Mouse (Mus musculus) kidney, embryonic 15.5 days (tissue): ENCODE results near the gene 4930469K13Rik. TPM values are rescaled to one million over a fixed set of nuclear protein-coding genes. Genes with fewer than 3 reads are reported as not detected.

Experiments used
- ATAC-seq: fragments of 200-750 bp; cut with Nextera tagmentation; replicated peaks from 2 replicates; pipeline ENCODE4 v1.8.0; 2017; ENCODE audit warnings: moderate TSS enrichment; ENCODE audit not compliant: low FRiP score
- H3K27ac ChIP-seq: fragments of 300-500 bp; sonication (generic); 2 replicates; pipeline ENCODE4 v1.5.1; 2015; ENCODE audit warnings: mild to moderate bottlenecking, inconsistent platforms
- H3K27me3 ChIP-seq: fragments of 300-500 bp; sonication (generic); 2 replicates; pipeline ENCODE4 v1.6.1; 2015; ENCODE audit warnings: inconsistent platforms
- H3K36me3 ChIP-seq: fragments of 300-500 bp; sonication (generic); 2 replicates; pipeline ENCODE4 v1.6.1; 2015; ENCODE audit warnings: inconsistent platforms
- H3K4me1 ChIP-seq: fragments of 300-500 bp; sonication (generic); 2 replicates; pipeline ENCODE4 v1.6.1; 2015; ENCODE audit warnings: inconsistent platforms
- H3K4me2 ChIP-seq: fragments of 300-500 bp; sonication (generic); 2 replicates; pipeline ENCODE4 v1.6.1; 2015; ENCODE audit warnings: moderate library complexity, mild to moderate bottlenecking, inconsistent platforms
- H3K4me3 ChIP-seq: fragments of 300-500 bp; sonication (generic); replicated peaks from 2 replicates; pipeline ENCODE4 v1.5.1; 2015; ENCODE audit warnings: mild to moderate bottlenecking, inconsistent platforms
- H3K9ac ChIP-seq: fragments of 300-500 bp; sonication (generic); 2 replicates; pipeline ENCODE4 v1.6.1; 2015; ENCODE audit warnings: mild to moderate bottlenecking, inconsistent platforms
- H3K9me3 ChIP-seq: fragments of 300-500 bp; sonication (generic); replicated peaks from 2 replicates; pipeline ENCODE4 v1.6.1; 2016; ENCODE audit warnings: inconsistent platforms
- WGBS: fragments of 180-500 bp; shearing (Covaris S2); methylation state at CpG from one replicate; pipeline ENCODE4 v1.1.7; 2015; ENCODE audit warnings: mixed read lengths; 5-methylcytosine and 5-hydroxymethylcytosine counted together
- polyA plus RNA-seq: library from polyadenylated mRNA; unstranded; fragments of >200 nt; fragmentation: Nextera tagmentation; extraction: Ambion mirVana; gene quantifications from 2 replicates; pipeline ENCODE4 v1.2.1, GENCODE M21; 2015

The 4930469K13Rik gene
- polyA plus RNA-seq, 1 experiment from 2014 or later, result 0.48 TPM

- Histone ChIP-seq H3K9ac (no peak overlapping the region), H3K4me3 (no peak overlapping the region), H3K4me1 (no peaks in the 10 kb centered on the region), H3K4me2 (no peak overlapping the region), H3K27me3 (no peaks in the 10 kb centered on the region), H3K9me3 (no peaks in the 10 kb centered on the region), H3K36me3 (no peaks in the 10 kb centered on the region), H3K27ac (no peak overlapping the region)
- WGBS, result 67% methylated on average over 1 of the region's 1 CpGs
- no peak for ATAC-seq
Observed at GRCm38 (mm10) chr11:34050063-34050462, 48.3 kb downstream of the 4930469K13Rik start.

GRCm38 (mm10) chr11:34049125-34049379 is 49.3 kb downstream of the 4930469K13Rik start:
- no peaks in the 10 kb centered on the region for H3K36me3 ChIP-seq
- H3K9me3 ChIP-seq, result no peaks in the 10 kb centered on the region
- H3K4me1 ChIP-seq, result no peaks in the 10 kb centered on the region
- no peak for ATAC-seq
- no peaks in the 10 kb centered on the region for H3K27me3 ChIP-seq
- no peak overlapping the region for H3K4me2 ChIP-seq
- H3K9ac ChIP-seq, result no peak overlapping the region
- no peak overlapping the region for H3K27ac ChIP-seq
- 100% methylated on average over 1 of the region's 1 CpGs for WGBS
- H3K4me3 ChIP-seq, result no peak overlapping the region

GRCm38 (mm10) chr11:34048375-34049124 is 49.8 kb downstream of the 4930469K13Rik start:
- no peaks in the 10 kb centered on the region for H3K27me3 ChIP-seq
- WGBS, result 91% methylated on average over 8 of the region's 8 CpGs
- no peaks in the 10 kb centered on the region for H3K36me3 ChIP-seq
- no peaks in the 10 kb centered on the region for H3K4me1 ChIP-seq
- no peak for ATAC-seq
- no peak overlapping the region for H3K4me3 ChIP-seq
- no peak overlapping the region for H3K9ac ChIP-seq
- H3K27ac ChIP-seq, result no peak overlapping the region
- H3K4me2 ChIP-seq, result no peak overlapping the region
- no peaks in the 10 kb centered on the region for H3K9me3 ChIP-seq

GRCm38 (mm10) chr11:34047542-34047937 is 50.8 kb downstream of the 4930469K13Rik start:
- ATAC-seq, result no peak
- Histone ChIP-seq H3K27me3 (no peaks in the 10 kb centered on the region), H3K4me1 (no peaks in the 10 kb centered on the region), H3K4me2 (no peak overlapping the region), H3K9me3 (no peaks in the 10 kb centered on the region), H3K9ac (no peak overlapping the region), H3K4me3 (no peak overlapping the region), H3K27ac (no peak overlapping the region), H3K36me3 (no peaks in the 10 kb centered on the region)
- WGBS, result 82% methylated on average over 5 of the region's 5 CpGs

- no peaks in the 10 kb centered on the region for H3K36me3 ChIP-seq
- H3K9me3 ChIP-seq, result no peaks in the 10 kb centered on the region
- H3K27ac ChIP-seq, result no peak within 1 kb of the TSS
- no peaks in the 10 kb centered on the region for H3K27me3 ChIP-seq
- no peak within 1 kb of the TSS for H3K9ac ChIP-seq
- H3K4me1 ChIP-seq, result no peaks in the 10 kb centered on the region
- WGBS, result 79% methylated on average over 6 of the region's 6 CpGs
- no peak within 1 kb of the TSS for H3K4me3 ChIP-seq
- no peak for ATAC-seq
- H3K4me2 ChIP-seq, result no peak within 1 kb of the TSS
Observed at GRCm38 (mm10) chr11:34046767-34047541, 51.4 kb downstream of the 4930469K13Rik start, which contains the start of gene Lcp2. TSS of gene Lcp2 (plus strand) at chr11:34046920.

- WGBS, result 60% methylated on average over 1 of the region's 1 CpGs
- Histone ChIP-seq H3K9ac (no peak overlapping the region), H3K4me2 (no peak overlapping the region), H3K4me3 (no peak overlapping the region), H3K27ac (no peak overlapping the region), H3K4me1 (no peaks in the 10 kb centered on the region), H3K9me3 (no peaks in the 10 kb centered on the region), H3K36me3 (no peaks in the 10 kb centered on the region), H3K27me3 (no peaks in the 10 kb centered on the region)
- ATAC-seq, result no peak
Observed at GRCm38 (mm10) chr11:34042808-34043207, 55.5 kb downstream of the 4930469K13Rik start.

GRCm38 (mm10) chr11:34040061-34040460 is 58.3 kb downstream of the 4930469K13Rik start:
- ATAC-seq, result no peak
- WGBS, result 86% methylated on average over 5 of the region's 5 CpGs

GRCm38 (mm10) chr11:34035909-34036658 is 62.3 kb downstream of the 4930469K13Rik start:
- Histone ChIP-seq H3K9me3 (no peaks in the 10 kb centered on the region), H3K4me3 (no peak overlapping the region), H3K36me3 (no peaks in the 10 kb centered on the region), H3K9ac (no peak overlapping the region), H3K27me3 (no peaks in the 10 kb centered on the region), H3K27ac (no peak overlapping the region), H3K4me2 (no peak overlapping the region), H3K4me1 (no peaks in the 10 kb centered on the region)
- WGBS, result 82% methylated on average over 5 of the region's 5 CpGs
- no peak for ATAC-seq

More at GRCm38 (mm10) chr11:34040061-34040460, 58.3 kb downstream of the 4930469K13Rik start:
- no peak overlapping the region for H3K9ac ChIP-seq
- H3K27me3 ChIP-seq, result no peaks in the 10 kb centered on the region
- no peak overlapping the region for H3K4me3 ChIP-seq
- no peak overlapping the region for H3K27ac ChIP-seq
- H3K36me3 ChIP-seq, result no peaks in the 10 kb centered on the region
- no peaks in the 10 kb centered on the region for H3K9me3 ChIP-seq
- no peaks in the 10 kb centered on the region for H3K4me1 ChIP-seq
- no peak overlapping the region for H3K4me2 ChIP-seq

GRCm38 (mm10) chr11:34034794-34035193 is 63.6 kb downstream of the 4930469K13Rik start:
- no peaks in the 10 kb centered on the region for H3K9me3 ChIP-seq
- no peaks in the 10 kb centered on the region for H3K4me1 ChIP-seq
- no peaks in the 10 kb centered on the region for H3K27me3 ChIP-seq
- H3K27ac ChIP-seq, result no peak overlapping the region
- H3K4me3 ChIP-seq, result no peak overlapping the region
- H3K36me3 ChIP-seq, result no peaks in the 10 kb centered on the region
- no peak overlapping the region for H3K4me2 ChIP-seq
- WGBS, result 68% methylated on average over 2 of the region's 2 CpGs
- no peak overlapping the region for H3K9ac ChIP-seq
- no peak for ATAC-seq

GRCm38 (mm10) chr11:34034008-34034505 is 64.3 kb downstream of the 4930469K13Rik start:
- no peak for ATAC-seq
- no peaks in the 10 kb centered on the region for H3K4me1 ChIP-seq
- no peak overlapping the region for H3K4me3 ChIP-seq
- no peaks in the 10 kb centered on the region for H3K9me3 ChIP-seq
- H3K36me3 ChIP-seq, result no peaks in the 10 kb centered on the region
- no peak overlapping the region for H3K4me2 ChIP-seq
- H3K9ac ChIP-seq, result no peak overlapping the region
- WGBS, result 94% methylated on average over 5 of the region's 5 CpGs
- H3K27ac ChIP-seq, result no peak overlapping the region
- H3K27me3 ChIP-seq, result no peaks in the 10 kb centered on the region

- Histone ChIP-seq H3K4me3 (no peak overlapping the region), H3K4me1 (no peaks in the 10 kb centered on the region), H3K9me3 (no peaks in the 10 kb centered on the region), H3K27ac (no peak overlapping the region), H3K9ac (no peak overlapping the region), H3K4me2 (no peak overlapping the region), H3K27me3 (no peaks in the 10 kb centered on the region), H3K36me3 (no peaks in the 10 kb centered on the region)
- no peak for ATAC-seq
- WGBS, result 61% methylated on average over 8 of the region's 8 CpGs
Observed at GRCm38 (mm10) chr11:34031015-34031805, 67.1 kb downstream of the 4930469K13Rik start.
